Mouse (Mus musculus) activated CD4-positive, CD25-positive, alpha-beta regulatory T cell, adult 9 weeks (primary cell): Measurements from ENCODE around the gene Gucy2f. TPM values are rescaled to one million over a fixed set of nuclear protein-coding genes. Genes with fewer than 3 reads are reported as not detected.

ENCODE experiments used
- polyA plus RNA-seq: library from polyadenylated mRNA; unstranded; fragments of 100-300 nt; shearing (Covaris generic); gene quantifications from one replicate; pipeline ENCODE4 v1.2.1, GENCODE M21; 2017

Gene Gucy2f
- polyA plus RNA-seq: not detected

GRCm38 (mm10) chrX:142196831-142197230 lies at the start of gene Gucy2f:
Gucy2f (minus strand) TSS chrX:142196931.

DNA sequence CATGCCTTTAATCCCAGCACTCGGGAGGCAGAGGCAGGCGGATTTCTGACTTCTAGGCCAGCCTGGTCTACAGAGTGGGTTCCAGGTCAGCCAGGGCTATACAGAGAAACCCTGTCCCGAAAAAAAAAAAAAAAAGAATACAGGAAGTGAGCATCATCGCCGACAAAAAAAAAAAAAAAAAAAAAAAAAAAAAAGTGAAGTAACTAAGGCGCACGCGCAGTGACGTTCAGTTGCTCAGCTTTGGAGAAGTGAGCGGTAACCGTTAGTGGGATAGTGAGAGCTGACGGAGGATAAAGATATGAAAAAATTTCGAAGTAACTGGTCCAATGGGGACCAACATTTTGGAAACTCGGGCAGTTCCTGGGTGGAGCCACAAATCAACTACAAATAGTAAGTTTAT lies 29.8 kb upstream of the Gucy2f start, which contains the start of gene Nxt2:
Gene Nxt2 (plus strand): TSS at position 229 of the 400 bp plus-strand sequence.

Other genes starting within 250 kb of the Gucy2f start
- gene Nxt2, start 29.8 kb upstream of the Gucy2f start, polyA plus RNA-seq: 5.9 TPM
- gene Kcne1l, start 109.4 kb upstream of the Gucy2f start, polyA plus RNA-seq: not detected
- 40.8 TPM for gene Acsl4, start 193.6 kb upstream of the Gucy2f start, polyA plus RNA-seq